Mouse (Mus musculus) layer of hippocampus, postnatal 10 days (tissue): ENCODE data around the gene Gps2. TPM values are rescaled to one million over a fixed set of nuclear protein-coding genes. Genes with fewer than 3 reads are reported as not detected.
A peak's percentile ranks its signal among the peaks of the same experiment; 100 is the strongest.

Experiments
- DNase-seq, 2 experiments: peaks; one replicate each; pipeline ENCODE4 v3.0.0; 2021; ENCODE audit warnings: low spot score in 2 of 2
- long read RNA-seq: library from polyadenylated mRNA; stranded (forward); transcript quantifications from one replicate; pipeline ENCODE4 v2.0.0, GENCODE M21; 2023
- total RNA-seq, 2 experiments: library from RNA; stranded (reverse); gene quantifications; 2 replicates each; pipeline ENCODE4 v1.2.3; 2021

Gps2 gene
- 10 to 100 TPM; 27.8 to 30.2 TPM for total RNA-seq
- long read RNA-seq, transcript Gps2-201 (10 exons, 1,220 nt): major isoform, 15 of 40 reads
- long read RNA-seq, transcript Gps2-203 (11 exons, 1,159 nt): minor isoform, 11 of 40 reads
- long read RNA-seq, partial matches to known transcripts: 5 of 40 reads
- long read RNA-seq, other reads (novel, unspliced or antisense): 9 of 40 reads

DNA sequence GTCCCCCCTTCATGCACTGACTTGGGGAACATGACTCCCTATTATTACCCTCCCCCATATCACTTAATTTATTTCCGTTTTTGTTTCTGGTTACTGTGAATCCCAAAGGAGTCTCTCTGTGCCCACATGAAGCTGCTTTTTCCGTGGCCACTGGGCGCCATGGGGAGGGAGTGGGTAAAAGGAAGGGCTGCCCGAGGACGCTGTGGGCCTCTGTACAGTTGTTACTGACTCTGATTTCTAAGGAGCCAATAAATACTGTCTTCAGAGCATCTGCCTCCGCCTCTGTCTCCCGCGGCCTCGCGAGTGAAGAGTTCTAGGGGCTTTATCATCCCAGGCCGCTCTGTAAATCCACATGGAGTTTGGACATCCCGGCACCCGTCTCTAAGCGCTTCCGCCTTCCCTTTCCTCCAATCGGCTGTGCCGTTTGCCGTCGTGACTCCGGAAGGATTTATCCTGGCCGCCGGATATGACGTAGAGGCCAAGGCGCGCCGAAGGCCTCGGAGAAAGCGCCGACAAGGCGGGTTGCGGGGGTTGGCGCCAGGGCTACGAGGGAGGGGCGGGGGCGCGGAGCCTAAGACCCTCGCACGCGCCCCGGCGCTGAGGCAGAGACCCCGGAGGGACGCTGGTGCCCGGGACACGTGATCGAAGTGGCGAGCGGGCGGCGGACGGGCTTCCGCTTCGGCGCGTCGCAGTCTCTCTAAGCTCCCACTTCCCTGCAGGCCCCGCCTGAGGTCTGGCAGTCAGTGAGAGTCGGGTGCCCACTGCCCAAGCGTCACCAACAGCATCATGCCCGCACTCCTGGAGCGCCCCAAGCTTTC lies at the start of gene Gps2:
Gene Gps2 (plus strand): TSS at position 335 of the 818 bp plus-strand sequence.
- peak; percentile 91 to 92 for DNase-seq

DNA sequence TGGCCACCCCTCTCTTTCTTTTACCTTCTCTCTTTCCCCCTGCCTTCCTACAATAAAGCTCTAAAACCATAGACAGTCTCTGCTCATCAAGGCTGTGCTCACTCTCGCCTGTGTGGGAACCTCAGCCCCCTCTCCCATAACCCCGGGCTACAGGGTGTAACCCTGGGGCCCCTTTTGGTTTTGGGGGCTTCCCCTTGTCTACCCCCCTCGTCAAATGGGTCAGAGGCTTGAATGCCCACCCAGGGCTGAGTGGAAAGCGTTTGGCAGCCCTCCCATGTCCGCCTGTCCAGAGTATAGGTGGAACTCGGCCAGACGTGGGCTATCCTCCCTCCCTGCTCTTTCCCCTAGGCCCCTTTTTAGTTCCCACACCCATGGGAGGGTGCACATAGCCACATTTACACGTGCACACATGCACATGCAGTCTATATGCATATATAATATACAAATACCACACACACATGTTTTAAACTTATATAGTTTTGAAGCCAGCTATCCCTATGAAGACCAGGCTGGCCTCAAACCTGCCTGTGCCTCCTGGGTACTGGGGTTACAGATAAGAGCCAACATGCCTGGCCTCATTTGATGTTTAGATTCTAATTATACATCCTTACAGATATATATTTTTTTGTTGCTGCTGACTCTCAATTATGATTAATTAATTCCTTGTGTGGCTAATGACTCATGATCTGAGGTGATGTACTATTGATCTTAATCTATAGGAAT lies 49.4 kb upstream of the Gps2 start:
- no peak for DNase-seq

DNA sequence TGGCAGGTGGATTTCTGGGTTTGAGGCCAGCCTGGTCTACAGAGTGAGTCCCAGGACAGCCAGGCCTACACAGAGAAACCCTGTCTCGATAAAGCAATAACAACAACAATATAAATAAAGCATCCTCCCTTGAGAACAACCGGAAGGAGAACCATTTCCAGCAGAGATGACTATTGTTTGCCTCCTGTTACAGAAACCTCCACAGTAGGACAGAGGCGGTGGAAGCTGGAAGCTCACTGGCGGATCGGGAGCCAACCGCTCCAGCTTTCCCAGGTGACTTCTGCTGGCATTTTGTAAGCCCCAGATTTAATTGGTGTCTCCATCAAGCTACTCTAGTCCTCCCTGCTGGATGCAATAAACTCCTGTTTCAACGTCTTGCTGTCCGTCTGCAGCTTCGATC lies 48.1 kb upstream of the Gps2 start:
- no peak for DNase-seq

DNA sequence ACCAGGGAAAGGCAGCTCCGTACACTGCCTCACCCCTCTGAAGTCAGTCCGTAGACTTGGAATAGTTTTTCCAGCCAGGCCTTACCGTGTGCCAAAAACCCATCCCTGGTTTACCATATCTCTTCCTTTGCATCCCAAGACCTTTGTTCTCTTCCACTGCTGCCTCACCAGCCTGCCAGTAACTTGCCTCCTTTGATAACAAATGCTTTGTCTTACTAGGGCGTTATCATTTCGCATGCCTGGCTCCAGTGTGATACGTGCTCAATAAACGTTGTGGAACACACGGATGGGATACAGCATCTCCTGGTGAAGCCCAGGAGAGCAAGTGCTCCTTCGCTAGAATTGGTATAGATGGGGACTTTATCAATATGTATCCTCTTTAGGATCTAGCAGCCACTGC lies 46.4 kb upstream of the Gps2 start:
- DNase-seq: no peak

DNA sequence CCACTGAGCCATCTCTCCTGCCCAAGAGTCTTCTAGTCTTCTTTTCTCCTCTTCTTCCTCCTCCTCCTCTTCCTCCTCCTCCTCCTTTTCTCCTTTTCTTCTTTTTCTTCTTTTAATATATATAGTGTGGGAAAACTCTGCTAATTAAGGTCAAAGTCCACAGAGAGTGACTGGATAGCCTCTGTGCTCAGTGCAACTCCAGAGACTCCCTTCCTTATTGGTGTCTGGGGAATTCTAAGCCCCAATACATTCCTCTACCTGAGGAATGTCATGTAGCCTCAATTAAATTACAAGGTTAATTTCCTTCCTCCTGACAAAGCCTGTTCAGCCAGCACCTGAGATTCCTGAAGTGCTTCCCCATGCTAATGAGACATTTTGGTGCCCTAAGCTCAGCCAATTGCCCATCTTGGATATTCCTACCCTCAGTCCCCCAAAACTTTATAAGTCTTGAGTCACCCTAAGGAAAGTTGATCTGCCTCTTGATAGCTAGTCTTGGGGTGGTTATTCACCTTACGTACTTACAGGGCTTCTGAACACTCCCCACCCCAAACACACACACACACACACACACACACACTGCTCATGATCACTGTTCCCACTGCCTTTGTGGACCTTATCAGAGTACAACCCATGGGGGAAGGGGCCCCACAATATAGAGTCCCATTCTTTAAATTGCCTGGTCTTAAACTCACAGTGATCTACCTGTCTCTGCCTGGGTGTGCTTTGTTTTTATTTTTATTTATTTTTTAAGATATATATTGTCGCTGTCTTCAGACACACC lies 43.2 kb upstream of the Gps2 start:
- DNase-seq: no peak

DNA sequence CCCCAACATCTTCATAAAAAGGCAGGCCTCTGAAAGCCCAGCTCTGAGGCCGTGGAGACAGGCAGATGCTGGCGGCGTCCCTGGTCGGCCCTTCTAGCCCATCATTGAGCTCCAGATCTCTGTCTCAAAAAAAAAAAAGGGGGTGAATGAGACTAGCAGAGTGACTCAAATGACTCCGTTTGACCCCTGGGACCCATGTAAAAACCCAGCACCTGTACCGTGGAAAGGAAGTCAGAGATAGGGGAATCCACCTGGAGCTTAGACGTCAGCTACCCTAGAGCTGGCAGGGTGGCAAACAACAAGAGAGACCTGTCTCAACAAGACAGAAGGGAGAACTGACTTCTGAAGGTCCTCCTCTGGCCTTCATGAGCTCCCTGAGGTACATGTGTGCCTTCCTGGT lies 41.9 kb upstream of the Gps2 start:
- DNase-seq: no peak

DNA sequence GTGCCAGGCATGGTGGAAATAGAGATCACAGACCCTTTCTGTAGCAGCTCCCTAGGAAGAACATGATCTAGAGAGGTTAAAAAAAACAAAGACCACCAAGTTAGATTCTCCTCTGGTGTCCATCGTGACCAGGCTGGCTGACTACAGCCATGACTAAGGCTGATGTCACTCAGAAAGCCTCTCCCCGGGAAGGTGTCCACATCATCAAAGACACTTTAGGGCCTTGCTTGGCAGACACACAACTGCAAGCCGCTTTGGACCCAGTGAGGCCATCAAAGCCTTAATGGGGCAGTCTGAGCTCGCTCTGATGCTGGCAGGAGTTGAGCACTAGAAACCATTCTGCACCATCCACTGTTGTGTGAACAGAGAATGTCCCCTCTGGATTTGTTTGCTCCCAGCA lies 41.2 kb upstream of the Gps2 start:
- DNase-seq: no peak

DNA sequence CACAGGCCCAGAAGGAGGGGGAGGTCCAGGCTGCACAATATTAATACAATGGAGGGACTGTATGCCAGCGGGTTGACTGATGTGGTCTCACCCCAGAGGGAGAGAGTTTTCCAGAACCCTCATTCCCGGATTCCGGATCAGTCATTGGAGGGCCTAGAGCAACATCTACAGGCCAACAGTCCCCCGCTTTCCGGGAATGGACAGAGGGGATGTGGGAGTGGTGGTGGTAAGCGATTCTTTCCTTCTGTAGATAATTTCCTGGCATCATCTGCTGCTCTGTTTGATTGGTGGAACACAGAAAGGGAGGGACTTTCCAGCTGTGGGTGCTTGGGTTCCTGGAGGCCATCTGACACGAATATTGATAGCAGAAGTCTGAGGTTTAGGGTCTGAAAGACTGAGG lies 37.5 kb upstream of the Gps2 start:
- peak in 1 of 2 experiments; percentile 35 for DNase-seq

DNA sequence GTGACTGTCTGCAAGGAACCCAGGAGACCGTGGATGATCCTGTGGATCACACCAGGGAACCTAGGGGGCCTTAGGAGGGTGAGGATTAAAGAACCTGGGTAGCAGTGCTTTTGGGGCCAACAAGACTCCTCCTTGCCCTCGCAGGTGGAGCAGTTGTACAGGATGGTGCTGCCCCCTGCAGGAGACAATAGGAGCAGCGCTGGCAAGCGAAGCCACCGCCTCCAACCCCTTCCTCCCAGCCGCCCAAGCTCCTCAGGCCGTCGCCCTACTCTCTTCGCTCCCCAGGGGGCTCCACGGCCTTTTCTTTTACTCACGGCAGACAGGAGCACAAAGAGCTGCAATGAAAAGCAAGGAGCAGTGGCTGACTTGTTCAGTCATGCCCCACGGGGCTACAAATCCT lies 36.8 kb upstream of the Gps2 start:
- DNase-seq: peak; percentile 91

DNA sequence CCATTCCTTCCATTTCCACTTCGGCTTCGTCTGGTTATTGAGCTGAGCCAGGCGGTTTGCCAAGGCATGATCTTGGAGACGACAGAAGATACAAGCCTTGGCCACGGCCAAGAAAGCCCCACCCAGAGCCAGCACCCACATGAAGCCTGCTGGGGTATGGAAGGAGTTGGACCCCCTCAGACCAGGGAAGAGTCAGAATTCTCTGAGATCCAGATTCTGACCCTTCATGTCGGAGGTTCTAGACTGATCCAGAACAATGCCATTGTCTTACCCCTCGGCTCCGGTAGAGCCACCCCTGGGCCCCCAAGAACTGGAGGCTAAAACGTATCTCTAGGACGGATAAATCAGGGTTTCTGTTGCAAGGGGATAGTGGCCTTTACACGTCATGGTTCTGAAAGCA lies 35.8 kb upstream of the Gps2 start, which contains the start of gene Tmem95:
Gene Tmem95 (minus strand): TSS at position 141 of the 400 bp plus-strand sequence.
- no peak for DNase-seq

DNA sequence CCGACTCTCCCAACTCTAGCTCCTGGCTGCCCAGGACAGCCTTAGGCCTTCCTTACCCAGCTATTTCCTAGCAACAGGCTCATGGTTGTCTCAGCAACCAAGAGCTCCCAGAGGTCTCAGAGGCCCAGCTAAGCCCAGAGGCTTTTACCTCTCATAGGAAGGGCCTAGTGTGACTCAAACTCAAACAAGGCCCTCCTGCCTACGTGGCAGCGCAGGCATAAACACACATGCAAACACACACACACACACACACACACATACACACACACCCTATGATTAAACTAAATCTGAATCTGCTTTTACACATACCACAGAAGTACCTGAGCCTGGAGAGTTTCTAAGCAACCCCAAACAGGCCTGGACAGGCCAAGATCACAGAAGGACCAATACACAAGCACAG lies 35.3 kb upstream of the Gps2 start:
- DNase-seq: no peak

DNA sequence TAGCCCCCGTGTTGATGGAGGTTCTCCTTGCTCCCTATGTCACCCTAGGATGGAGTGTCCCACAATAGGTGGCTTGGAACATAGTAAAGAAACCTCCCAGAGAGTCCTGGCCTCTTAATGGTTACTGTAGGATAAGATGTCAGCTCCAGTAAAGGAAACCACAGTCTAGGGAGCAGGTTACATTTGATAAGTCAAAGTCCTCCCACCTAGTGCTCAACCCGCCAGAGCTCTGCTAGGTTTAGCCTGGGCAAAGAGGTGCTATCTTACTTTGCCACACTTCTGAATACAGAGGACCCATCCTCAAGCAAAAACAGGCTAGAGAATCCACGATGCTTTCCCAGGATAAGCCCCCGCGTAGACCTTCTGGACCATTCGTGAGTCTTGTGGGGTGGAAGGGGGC lies 34.7 kb upstream of the Gps2 start:
- DNase-seq: no peak

DNA sequence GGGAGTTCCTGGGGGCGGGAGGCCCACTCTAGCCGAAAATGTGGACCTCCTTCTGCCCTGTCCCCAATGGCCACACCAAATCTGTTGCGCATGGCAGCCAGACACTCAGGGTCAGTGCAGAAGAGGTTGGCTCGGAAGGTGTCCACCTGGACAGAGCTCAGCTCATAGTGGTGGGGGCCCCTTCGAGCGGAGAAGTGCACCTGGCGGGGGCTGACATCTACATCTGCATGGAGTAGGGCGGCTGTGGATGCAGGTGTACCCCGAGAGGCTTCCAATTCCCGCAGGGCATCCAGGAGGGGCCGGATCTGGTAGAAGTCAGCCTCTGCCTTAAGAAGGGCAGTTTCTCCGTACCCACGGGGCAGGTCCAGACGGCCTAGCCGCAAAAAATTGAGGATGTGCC lies 34.0 kb upstream of the Gps2 start:
- no peak for DNase-seq

DNA sequence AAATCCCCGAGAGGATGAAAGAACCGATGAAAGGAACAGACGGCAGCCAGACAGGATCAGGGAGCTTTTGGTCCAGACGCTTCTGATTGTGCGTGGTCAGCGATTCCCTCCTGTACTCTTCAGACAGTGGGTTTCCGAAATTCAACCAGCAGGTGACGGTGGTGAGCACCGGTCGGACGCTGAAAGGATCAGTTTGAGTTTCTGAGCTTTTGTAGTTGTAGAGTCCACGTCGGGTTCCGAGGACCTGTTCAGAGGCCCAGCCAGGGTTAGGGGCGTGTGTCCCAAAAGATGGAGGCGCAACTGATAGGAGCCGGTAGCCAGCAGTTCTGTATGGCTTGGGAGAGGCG lies 33.2 kb upstream of the Gps2 start:
- DNase-seq: peak; percentile 58 to 66

DNA sequence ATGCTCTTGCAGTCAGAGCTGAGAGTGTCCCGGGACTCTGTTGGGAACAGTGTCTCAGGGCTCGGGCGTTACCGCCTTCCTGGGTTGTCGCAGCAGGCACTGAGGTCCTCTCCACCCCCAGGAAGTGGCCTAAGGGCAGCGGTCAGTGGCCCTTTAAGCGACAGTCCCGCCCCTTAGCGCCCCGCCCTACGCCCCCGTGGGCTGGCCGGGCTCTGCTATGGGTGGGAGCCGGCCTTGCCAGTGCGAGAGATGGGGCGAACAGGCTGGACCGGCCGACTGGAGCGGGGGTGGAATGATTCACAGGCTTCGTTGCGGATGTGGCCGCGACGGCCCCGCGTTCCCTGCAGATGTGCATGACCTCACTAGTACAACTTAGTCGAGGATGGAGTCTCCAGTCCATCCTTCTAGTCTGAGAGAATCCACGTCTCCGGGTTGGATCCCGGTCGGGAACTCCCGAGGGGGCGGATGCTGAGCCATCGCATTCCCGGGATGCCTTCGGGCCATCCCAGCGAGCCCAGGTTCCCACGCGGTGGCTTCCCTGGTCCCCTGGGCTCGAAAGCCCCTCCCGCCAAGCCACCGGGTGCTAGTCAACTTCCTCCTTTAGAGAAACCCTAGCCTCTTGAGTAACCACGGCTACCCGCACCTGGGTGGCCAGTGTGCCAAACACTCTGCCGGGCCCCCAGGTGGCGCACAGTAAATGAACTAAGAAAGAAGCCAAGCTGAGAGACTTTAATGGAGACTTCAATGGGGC lies 32.7 kb upstream of the Gps2 start, which contains the start of gene Kctd11:
Gene Kctd11 (minus strand): TSS at position 554 of the 751 bp plus-strand sequence.
- peak; percentile 62 to 77 for DNase-seq

DNA sequence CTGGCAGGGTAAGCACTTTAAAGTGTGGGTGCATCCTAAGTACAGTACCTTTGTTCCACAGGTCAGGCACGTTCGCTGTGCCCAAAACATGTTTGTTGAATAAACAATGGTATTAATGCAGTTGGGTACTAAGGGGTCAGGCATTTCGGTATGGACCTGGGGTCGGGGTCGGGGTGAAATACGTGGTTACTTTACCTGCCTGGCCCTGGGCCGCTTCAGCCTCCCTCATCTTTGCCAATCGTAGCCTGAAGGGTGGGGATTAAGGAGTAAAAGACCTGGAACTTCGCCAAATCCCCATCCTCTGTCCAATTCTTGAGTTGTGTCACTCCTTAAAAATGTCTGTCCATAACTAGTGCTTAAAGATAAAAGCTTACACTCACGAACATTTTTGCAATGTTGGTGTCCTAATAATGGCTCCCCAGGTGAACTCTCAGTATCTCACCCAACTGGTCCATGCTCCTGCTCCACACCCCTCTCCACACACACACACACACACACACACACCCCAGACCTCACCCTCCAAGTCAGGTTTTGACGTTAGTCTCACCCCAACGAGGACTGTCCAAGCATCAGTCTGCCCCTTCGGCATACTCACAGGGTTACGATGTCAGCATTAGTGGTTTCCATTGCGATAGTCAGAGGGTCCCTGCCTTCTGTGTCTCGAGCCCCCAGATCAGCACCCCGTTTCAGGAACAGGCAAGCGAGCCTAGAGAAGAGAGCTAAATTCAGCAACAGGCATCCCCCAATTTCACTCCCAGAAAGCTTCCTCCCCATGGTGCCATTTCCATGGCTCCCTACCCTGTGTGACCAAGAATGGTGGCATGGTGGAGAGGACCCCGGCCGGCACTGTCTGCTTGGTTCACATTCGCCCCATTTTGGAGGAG lies 31.7 kb upstream of the Gps2 start:
- no peak for DNase-seq

DNA sequence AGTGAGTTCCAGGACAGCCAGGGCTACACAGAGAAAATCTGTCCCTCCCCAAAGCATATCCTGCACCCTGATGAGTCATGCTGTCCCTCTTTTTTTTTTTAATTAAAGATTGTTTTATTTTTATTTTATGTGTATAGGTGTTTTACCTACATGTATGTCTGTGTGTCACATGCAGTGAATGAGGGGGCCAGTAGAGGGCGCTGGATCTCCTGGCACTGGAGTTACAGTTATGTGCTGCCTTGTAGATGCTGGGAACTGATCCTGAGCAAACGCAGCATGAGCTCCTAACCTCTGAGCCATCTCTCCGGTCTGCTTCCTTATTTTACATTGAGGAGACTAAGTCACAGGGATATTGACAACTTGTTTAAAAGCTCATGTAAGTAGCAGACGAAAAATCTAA lies 30.6 kb upstream of the Gps2 start:
- no peak for DNase-seq

DNA sequence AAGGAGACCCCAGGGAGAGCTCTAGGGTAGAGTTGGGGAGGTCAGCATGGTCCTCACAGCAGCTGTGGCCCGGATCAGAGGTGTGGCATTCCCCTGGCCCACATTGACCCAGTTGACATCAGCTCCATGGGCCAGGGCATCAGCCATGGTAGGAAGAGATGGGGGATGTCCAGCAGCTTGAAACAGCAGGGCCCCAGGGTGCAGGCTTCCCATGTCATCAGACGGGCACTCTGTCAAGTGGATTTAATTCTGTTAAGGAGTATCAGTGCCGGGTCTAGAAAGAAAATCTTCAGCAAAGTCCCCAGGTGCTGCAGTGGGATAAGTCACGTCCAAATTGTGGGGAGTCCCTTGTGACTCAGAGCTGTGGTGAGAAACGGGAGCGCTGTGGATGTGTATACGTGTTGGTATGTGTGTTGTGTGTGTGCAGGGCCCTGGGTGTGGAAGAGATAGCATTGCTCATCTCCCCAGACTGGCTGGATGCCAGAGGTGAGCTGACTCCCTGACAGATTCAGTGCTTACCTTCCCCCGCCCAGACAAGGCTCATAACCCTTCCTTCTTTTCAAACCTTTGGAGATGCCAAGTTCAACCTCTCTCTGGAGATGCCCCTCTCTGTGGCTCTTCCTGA lies 30.0 kb upstream of the Gps2 start:
- DNase-seq: no peak

DNA sequence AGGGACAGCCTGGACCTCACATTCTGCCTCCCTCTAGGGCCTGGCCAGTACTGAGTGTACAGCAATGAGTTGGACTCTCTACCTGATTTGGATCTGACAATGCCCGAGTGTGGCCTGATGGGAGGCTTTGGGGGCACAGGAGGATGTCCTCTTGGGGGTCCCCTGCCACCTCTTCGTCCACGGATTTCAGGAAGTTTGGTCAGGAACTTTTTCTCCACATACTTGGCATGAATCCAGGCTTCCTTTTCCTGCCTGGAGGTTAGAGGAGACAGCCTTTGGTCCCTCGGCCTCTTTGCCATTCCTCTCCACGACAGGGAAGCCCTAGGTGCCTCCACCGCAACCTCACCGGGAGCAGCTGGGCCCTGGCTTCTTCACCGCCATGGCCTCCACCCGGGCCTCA lies 29.4 kb upstream of the Gps2 start:
- DNase-seq: no peak
